Mouse (Mus musculus) layer of hippocampus, postnatal 14 days (tissue): Measurements from ENCODE around the gene Zbtb11. TPM values are rescaled to one million over a fixed set of nuclear protein-coding genes. Genes with fewer than 3 reads are reported as not detected.
"Not testable (repeated sequence)": the region's sequence is repeated elsewhere in the genome, so short reads cannot be mapped to it uniquely, and the experiment has no call there.

Experiments used
- DNase-seq, 2 experiments: peaks; one replicate each; pipeline ENCODE4 v3.0.0; 2021 to 2022; ENCODE audit warnings: low spot score in 2 of 2, mixed read lengths in 1 of 2
- total RNA-seq, 2 experiments: library from RNA; stranded (reverse); gene quantifications; 2 replicates each; pipeline ENCODE4 v1.2.3; 2021

Gene Zbtb11
- total RNA-seq, 2 experiments from 2014 or later, result 37.4 to 37.9 TPM

- DNase-seq, result peak; percentile 90 to 91
These were observed 63.7 kb downstream of the Zbtb11 start, which contains the start of gene Trmt10c for GRCm38 (mm10) chr16:56037138-56038010. Gene Trmt10c, minus strand, starts transcription at chr16:56037819.

- DNase-seq, result no peak
These were observed 64.4 kb downstream of the Zbtb11 start for GRCm38 (mm10) chr16:56038090-56038489.

GRCm38 (mm10) chr16:56048038-56048437 lies 74.4 kb downstream of the Zbtb11 start, which contains the start of gene Senp7:
Gene Senp7, plus strand, starts transcription at chr16:56048338.
- DNase-seq, result not testable (repeated sequence)

DNA sequence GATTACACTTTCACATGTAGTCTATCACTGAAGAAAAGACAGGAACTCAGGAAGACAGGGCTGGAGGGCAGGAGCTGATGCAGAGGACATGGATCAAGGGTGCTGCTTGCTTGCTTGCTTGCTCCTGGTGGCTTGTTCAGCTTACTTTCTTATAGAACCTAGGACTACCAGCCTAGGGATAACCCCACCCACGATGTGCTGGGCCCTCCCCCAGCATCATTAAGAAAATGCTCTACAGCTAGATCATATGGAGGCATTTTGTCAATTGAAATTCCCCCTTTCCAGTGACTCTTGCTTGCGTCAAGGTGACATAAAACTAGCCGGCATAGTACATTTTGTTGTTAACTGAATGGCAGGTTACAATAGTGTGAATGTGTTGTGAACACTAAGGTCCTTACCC lies 82.2 kb downstream of the Zbtb11 start:
- no peak for DNase-seq

DNA sequence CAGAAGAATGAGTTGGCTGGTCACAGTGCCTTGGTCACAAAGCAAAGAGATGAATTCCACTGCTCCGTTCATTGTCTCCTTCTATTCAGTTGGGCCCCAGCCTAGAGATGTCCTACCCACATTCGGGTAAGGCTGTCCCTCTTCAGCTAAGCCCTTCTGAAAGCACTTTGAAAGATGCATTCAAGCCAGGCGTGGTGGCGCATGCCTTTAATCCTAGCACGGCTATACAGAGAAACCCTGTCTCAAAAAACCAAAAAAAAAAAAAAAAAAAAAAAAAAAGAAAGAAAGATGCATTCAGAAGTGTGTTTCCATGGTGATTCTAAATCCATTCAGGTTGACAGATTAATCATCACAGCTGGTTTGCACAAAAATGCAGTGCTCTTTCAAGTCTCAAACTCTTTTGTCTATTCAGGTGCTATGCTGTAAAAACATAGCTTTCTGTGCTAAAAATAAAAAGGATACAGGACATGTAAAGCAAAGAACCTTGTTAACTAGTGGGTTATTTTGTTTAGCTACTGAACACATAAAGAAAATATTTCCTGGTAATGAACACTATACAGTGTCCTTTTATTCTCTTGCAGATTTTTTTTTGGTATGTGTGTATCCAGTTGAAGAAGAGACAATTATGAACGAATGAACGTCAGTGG lies 83.4 kb downstream of the Zbtb11 start:
- no peak for DNase-seq

DNA sequence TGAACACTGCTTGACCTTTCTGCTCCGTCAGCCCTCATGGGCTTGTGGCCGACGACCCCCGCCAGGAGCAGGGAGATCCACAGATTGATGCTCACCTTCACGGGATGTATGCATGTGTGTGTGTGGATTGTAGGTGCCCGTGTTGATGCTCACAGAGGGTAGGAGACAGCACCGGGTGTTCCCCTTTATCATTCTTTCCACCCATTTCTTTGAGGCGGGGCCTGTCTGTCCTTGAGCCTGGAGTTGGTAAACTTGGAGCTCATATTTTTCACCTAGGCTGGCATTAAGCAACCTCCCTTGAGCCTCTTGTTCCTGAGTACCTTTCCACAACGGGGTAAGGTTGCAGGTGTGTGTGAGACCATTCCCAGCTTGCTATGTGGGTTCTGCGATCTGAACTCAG lies 84.5 kb downstream of the Zbtb11 start:
- no peak for DNase-seq

Other genes with a start within 250 kb of the Zbtb11 start
- gene Nfkbiz, start 135.0 kb upstream of the Zbtb11 start, total RNA-seq, result 1 to 10 TPM; 4.9 to 5.1 TPM
- 10 to 100 TPM in 1 of 2 experiments, 1 to 10 TPM in 1; 9.3 to 10.2 TPM for gene Nxpe3, start 78.6 kb upstream of the Zbtb11 start, total RNA-seq
- 10 to 100 TPM; 11.5 to 14.1 TPM for gene Cep97, start 39.0 kb upstream of the Zbtb11 start, total RNA-seq
- gene Rpl24, start 7.6 kb upstream of the Zbtb11 start, total RNA-seq, result 100 to 1,000 TPM; 389 to 404 TPM
- gene Pcnp, start 55.9 kb downstream of the Zbtb11 start, total RNA-seq, result 100 to 1,000 TPM; 129 to 135 TPM
- 10 to 100 TPM in 1 of 2 experiments, 1 to 10 TPM in 1; 8.1 to 10.2 TPM for gene Trmt10c, start 63.9 kb downstream of the Zbtb11 start, total RNA-seq
- 10 to 100 TPM; 45.1 to 48.2 TPM for gene Senp7, start 74.5 kb downstream of the Zbtb11 start, total RNA-seq
- gene Impg2, start 230.4 kb downstream of the Zbtb11 start, total RNA-seq, result under 1 TPM; 0.71 to 0.74 TPM